Mouse (Mus musculus) stomach, postnatal 0 days (tissue): ENCODE results near the gene Wdr54. TPM values are rescaled to one million over a fixed set of nuclear protein-coding genes. Genes with fewer than 3 reads are reported as not detected.

Experiments used
- ATAC-seq: fragments of 200-750 bp; cut with Nextera tagmentation; 2 replicates; pipeline ENCODE4 v1.8.0; 2017; ENCODE audit not compliant: low FRiP score, low TSS enrichment
- DNase-seq: peaks from one replicate; pipeline ENCODE4 v3.0.0-alpha.2; 2016; ENCODE audit warnings: low spot score
- H3K27ac ChIP-seq: fragments of 300-500 bp; sonication (generic); replicated peaks from 2 replicates; pipeline ENCODE4 v1.5.1; 2014; ENCODE audit warnings: mild to moderate bottlenecking, control low read depth
- H3K27me3 ChIP-seq: fragments of 300-500 bp; sonication (generic); 2 replicates; pipeline ENCODE4 v1.6.1; 2014; ENCODE audit warnings: low read length; ENCODE audit not compliant: control insufficient read depth, insufficient read depth
- H3K36me3 ChIP-seq: fragments of 300-500 bp; sonication (generic); 2 replicates; pipeline ENCODE4 v1.6.1; 2014; ENCODE audit warnings: low read length, mixed read lengths; ENCODE audit not compliant: control insufficient read depth, insufficient read depth
- H3K4me1 ChIP-seq: fragments of 300-500 bp; sonication (generic); replicated peaks from 2 replicates; pipeline ENCODE4 v1.6.1; 2014; ENCODE audit warnings: antibody characterized with exemption; ENCODE audit not compliant: control insufficient read depth, insufficient read depth
- H3K4me2 ChIP-seq: fragments of 300-500 bp; sonication (generic); replicated peaks from 2 replicates; pipeline ENCODE4 v1.6.1; 2014; ENCODE audit warnings: low read depth, mild to moderate bottlenecking, control low read depth, moderate library complexity
- H3K4me3 ChIP-seq: fragments of 300-500 bp; sonication (generic); 2 replicates; pipeline ENCODE4 v1.5.1; 2014; ENCODE audit warnings: low read depth, low read length, control low read depth
- H3K9ac ChIP-seq: fragments of 300-500 bp; sonication (generic); 2 replicates; pipeline ENCODE4 v1.6.1; 2014; ENCODE audit warnings: mild to moderate bottlenecking, low read length, control low read depth, mixed read lengths
- H3K9me3 ChIP-seq: fragments of 300-500 bp; sonication (generic); 2 replicates; pipeline ENCODE4 v1.6.1; 2016; ENCODE audit warnings: low read length; ENCODE audit not compliant: control insufficient read depth
- CTCF ChIP-seq: IDR thresholded peaks from 2 replicates; pipeline ENCODE4 v1.5.1; 2016; ENCODE audit warnings: antibody characterized with exemption, low read depth, mild to moderate bottlenecking, moderate library complexity
- EP300 ChIP-seq: optimal IDR thresholded peaks from 2 replicates; pipeline ENCODE3; 2016; ENCODE audit warnings: antibody characterized with exemption
- WGBS: fragments of 180-500 bp; shearing (Covaris S2); extraction: QIAGEN DNeasy Blood & Tissue Kit; methylation state at CpG from one replicate; pipeline ENCODE4 v1.1.7; 2014; 5-methylcytosine and 5-hydroxymethylcytosine counted together
- polyA plus RNA-seq: library from polyadenylated mRNA; unstranded; fragments of >200 nt; fragmentation: Nextera tagmentation; extraction: Ambion mirVana; gene quantifications from 2 replicates; pipeline ENCODE4 v1.2.1, GENCODE M21; 2015

The Wdr54 gene
- polyA plus RNA-seq, 1 experiment from 2014 or later = 1.6 TPM

DNA sequence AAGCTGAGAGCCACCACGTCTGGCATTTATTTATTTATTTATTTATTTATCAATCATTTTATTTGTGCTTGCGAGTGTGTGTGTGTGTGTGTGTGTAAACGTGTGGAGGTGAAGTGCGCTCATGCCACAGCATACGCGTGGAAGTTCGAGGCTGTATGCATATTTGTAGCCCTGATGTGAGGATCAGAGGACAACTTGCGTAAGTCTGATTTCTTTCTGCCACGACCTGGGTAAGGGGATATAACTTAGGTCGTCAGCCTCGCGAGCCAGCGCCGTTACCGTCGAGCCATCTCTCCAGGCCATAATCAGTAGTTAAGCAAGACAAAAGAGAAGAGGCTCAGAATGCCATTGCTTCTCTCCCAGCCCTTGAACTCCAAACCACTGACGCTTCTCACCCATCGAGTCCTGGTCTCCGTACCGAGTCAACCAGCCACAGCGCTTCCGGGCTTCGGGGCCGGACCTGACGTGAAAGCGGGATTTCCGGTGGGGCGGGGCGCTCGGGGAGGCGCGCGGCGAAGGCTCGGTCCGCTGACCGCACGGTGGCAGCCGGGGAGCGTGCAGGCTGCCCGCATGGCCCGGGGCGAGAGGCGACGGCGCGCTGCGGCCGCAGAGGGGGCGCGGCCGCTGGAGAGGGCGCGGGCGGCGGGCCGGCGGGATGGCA is 41.1 kb downstream of the Wdr54 start, which contains the start of gene Mogs:
Mogs (plus strand) TSS at position 486 of the 661 bp plus-strand sequence.
- peak; percentile 97 for DNase-seq
- peak; percentile 92 for ATAC-seq
- TF ChIP-seq EP300 = no peak
- TF ChIP-seq CTCF = peak; percentile 71
- Histone ChIP-seq H3K9me3 (no peaks in the 10 kb centered on the region), H3K4me1 (no peaks in the 10 kb centered on the region), H3K27me3 (no peaks in the 10 kb centered on the region), H3K4me3 (peak within 1 kb of the TSS; percentile 66), H3K27ac (peak within 1 kb of the TSS; percentile 92), H3K4me2 (peak within 1 kb of the TSS; percentile 97), H3K9ac (peak within 1 kb of the TSS; percentile 84), H3K36me3 (peaks cover 5% of the 10 kb centered on the region)
- under 1% methylated on average over 52 of the region's 58 CpGs for WGBS

DNA sequence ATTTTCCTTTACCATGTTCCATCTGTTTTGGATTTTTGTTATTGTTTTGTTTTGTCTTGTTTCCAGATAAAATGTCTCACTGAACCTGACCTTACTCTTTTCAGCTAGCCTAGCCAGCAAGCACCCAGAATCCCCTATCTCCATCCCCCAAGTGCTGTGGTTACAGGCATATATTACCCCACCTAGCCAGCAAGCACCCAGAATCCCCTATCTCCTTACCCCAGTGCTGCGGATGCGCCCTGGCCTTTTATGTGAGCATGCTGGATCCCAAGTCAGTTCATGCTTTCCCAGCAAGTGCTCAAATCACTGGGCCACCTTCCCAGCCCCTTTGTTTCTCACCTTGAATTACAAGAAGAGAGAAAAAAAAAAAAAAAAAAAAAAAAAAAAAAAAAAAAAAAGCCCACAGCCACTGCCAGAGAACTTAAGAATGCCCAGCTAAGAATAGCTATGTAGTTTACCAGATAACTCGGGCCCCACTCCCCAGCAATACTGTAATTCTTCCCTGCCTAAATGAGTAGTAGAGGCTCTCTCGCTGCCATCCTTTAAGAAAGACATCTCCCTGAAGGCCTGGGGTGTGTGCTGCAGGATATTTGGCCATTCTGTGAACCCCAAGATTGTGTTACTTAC is 44.6 kb downstream of the Wdr54 start:
- Histone ChIP-seq H3K36me3 (no peaks in the 10 kb centered on the region), H3K4me1 (no peaks in the 10 kb centered on the region), H3K9ac (no peak overlapping the region), H3K27ac (no peak overlapping the region), H3K4me3 (no peak overlapping the region), H3K9me3 (no peaks in the 10 kb centered on the region), H3K27me3 (no peaks in the 10 kb centered on the region), H3K4me2 (no peak overlapping the region)
- TF ChIP-seq EP300 = no peak
- TF ChIP-seq CTCF = no peak
- no peak for DNase-seq
- ATAC-seq = no peak
- 77% methylated on average over 4 of the region's 4 CpGs for WGBS

DNA sequence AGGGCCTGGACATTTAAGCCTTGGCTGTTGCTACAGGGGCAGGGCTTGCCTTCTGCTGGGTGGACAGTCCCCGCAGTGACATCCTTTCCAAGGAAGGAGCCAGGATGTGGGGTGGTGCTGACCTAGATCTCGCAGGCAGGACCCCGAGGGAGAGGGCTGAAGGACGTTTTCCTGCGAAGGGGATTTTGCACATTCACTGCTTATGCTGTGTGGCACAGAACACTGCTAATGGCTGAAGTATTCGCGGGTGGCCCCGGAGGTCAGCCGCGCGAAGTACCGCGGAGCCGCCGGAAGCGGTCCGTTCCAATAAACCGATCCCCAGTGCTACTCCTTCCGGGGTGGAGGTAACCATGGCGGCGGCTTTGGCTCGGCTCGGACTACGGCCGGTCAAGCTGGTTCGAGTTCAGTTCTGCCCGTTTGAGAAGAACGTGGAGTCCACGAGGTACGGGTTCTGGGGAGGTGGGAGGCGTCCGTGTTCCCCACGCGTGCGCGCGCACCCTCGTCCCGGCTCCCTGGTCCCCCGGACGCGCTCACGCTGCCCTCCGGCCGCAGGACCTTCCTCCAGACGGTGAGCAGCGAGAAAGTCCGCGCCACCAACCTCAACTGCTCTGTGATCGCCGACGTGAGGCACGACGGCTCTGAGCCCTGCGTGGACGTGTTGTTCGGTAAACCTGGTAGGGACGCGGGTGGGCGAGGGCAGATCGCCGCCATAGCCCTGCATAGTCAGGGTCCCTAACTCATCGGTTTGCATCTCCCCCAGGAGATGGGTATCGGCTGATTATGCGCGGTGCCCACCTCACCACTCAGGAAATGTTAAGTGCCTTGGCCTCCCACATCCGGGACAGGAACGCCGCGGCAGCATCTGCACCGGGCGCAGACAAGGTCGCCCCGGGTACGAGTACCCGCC is 47.2 kb downstream of the Wdr54 start, which contains the start of gene Mrpl53:
Mrpl53 (plus strand) TSS at position 279 of the 907 bp plus-strand sequence.
- Histone ChIP-seq H3K9me3 (no peaks in the 10 kb centered on the region), H3K4me2 (peak within 1 kb of the TSS; percentile 78), H3K27ac (peak within 1 kb of the TSS; percentile 88), H3K9ac (peak within 1 kb of the TSS; percentile 90), H3K4me3 (peak within 1 kb of the TSS; percentile 93), H3K36me3 (no peaks in the 10 kb centered on the region), H3K27me3 (no peaks in the 10 kb centered on the region), H3K4me1 (no peaks in the 10 kb centered on the region)
- DNase-seq (peak; percentile 81), ATAC-seq (peak; percentile 90)
- no peak for TF ChIP-seq EP300
- TF ChIP-seq CTCF = peak; percentile 11; the same call in 1 of the 2 replicates
- WGBS = under 1% methylated on average over 76 of the region's 76 CpGs

DNA sequence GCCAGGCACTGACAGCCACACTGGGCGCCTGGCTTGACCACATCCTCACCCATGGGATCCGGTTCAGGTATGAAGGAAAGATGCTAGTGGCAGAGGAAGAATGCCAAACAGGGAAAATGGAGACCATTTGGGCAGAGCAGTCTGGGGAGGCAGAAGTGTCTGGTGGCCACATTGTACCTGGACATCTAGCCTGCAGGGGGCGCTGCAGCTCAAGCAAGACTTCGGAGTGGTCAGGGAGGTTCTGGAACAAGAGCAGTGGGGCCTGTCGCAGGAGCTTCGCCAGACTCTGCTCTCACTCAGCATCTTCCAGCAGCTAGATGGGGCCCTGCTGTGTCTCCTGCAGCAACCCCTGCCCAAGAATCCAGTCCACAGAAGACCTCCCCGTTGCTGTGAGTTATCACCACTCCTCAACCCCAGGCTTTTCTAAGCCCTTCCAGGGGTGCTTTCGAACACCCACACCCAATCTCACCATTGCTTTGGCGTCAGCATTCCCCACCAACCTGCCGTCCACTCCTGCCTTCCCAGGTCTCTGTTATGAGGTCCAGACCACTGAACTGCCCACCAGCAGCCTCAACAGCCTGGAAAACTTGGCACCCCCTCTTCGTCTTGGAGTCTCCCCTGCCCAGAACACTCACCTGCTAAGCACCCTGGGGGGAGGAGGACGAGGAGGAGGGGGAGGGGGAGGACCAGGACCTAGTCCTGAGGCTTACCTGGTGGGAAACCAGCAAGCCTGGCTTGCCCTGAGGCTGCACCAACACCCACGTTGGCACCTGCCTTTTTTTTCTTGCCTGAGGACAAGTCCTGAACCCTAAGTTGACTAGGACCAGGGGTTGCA is 48.4 kb downstream of the Wdr54 start:
- Histone ChIP-seq H3K4me3 (0 out of 2 replicates have a peak overlapping the region, but pooled peaks have one; percentile 93), H3K9me3 (no peaks in the 10 kb centered on the region), H3K27me3 (no peaks in the 10 kb centered on the region), H3K4me1 (0 out of 2 replicates have a peak, but pooled peaks cover 2% of the 10 kb centered on the region), H3K36me3 (no peaks in the 10 kb centered on the region), H3K27ac (peak overlapping the region; percentile 88; the same call in 1 of the 2 replicates), H3K9ac (no peak overlapping the region), H3K4me2 (peak overlapping the region; percentile 78; the same call in 1 of the 2 replicates)
- no peak for TF ChIP-seq EP300
- peak; percentile 90 for TF ChIP-seq CTCF
- ATAC-seq = peak; percentile 71
- DNase-seq = peak; percentile 88
- 33% methylated on average over 13 of the region's 13 CpGs for WGBS

DNA sequence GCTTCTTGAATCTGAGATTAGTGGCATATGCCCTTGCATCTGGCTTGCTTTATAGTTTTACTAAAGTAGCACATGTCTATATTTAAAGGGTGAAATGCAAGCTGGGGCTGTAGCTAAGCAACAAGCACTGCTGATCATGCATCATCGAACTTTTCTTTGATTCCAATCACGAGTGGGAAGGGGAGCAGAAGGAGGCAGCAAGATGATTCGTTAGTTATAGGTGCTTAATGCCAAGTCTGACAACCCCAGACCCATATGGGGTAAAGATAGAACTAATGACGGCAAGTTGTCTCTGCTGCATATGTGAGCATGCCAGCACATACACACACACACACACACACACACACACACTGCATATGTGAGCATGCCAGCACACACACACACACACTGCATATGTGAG is 52.0 kb downstream of the Wdr54 start:
- Histone ChIP-seq H3K27me3 (no peaks in the 10 kb centered on the region), H3K27ac (no peak overlapping the region), H3K4me3 (no peak overlapping the region), H3K9ac (no peak overlapping the region), H3K9me3 (no peaks in the 10 kb centered on the region), H3K36me3 (no peaks in the 10 kb centered on the region), H3K4me1 (peaks cover 5% of the 10 kb centered on the region; the same call in 1 of the 2 replicates), H3K4me2 (no peak overlapping the region)
- DNase-seq (no peak), ATAC-seq (no peak)
- 79% methylated on average over 4 of the region's 4 CpGs for WGBS
- no peak for TF ChIP-seq EP300
- TF ChIP-seq CTCF = no peak
